Mouse (Mus musculus): ENCODE data around the gene Scarf1. TPM values are rescaled to one million over a fixed set of nuclear protein-coding genes. Genes with fewer than 3 reads are reported as not detected.

Gene Scarf1
- total and polyA plus RNA-seq, 3 experiments, result 0.15 to 0.28 TPM; not detected in 1

- Histone ChIP-seq H3K27ac (ENCODE audit: control insufficient read depth, low read depth, low read length) (no peak overlapping the region), H3K27me3 (ENCODE audit: control insufficient read depth in 1 of 2, insufficient read depth in 2 of 2, low read length in 2 of 2) (no peaks in the 10 kb centered on the region), H3K36me3 (ENCODE audit: control insufficient read depth in 1 of 2, insufficient read depth in 2 of 2, low read length in 2 of 2) (peaks cover 0 to 26% of the 10 kb centered on the region in 2 experiments; a peak in 2 of 4 replicates), H3K4me1 (ENCODE audit: control insufficient read depth in 1 of 2, insufficient read depth in 2 of 2, low read length in 2 of 2) (peaks cover 10 to 30% of the 10 kb centered on the region in 2 experiments), H3K4me3 (ENCODE audit: control insufficient read depth in 1 of 2, insufficient read depth in 1 of 2, low read depth in 2 of 2, low read length in 2 of 2) (no peak overlapping the region), H3K79me2 (ENCODE audit: control insufficient read depth, insufficient read depth, low read length, poor library complexity) (no peaks in the 10 kb centered on the region), H3K9me3 (replicated peaks; ENCODE audit: insufficient read depth, low read length) (no peaks in the 10 kb centered on the region), H3K9ac (ENCODE audit: control insufficient read depth, low read depth, low read length, poor library complexity, severe bottlenecking) (no peak overlapping the region)
- DNase-seq (ENCODE audit: low read depth, low spot score), result no peak
- TF ChIP-seq ZC3H11A (IDR thresholded peaks at IDR 0.05; ENCODE audit: low read depth, low read length) (no peak), MXI1 (IDR thresholded peaks at IDR 0.05; ENCODE audit: low read depth, low read length) (no peak)
Observed at GRCm38 (mm10) chr11:75565849-75566248, 52.5 kb downstream of the Scarf1 start.

- Histone ChIP-seq H3K36me3 (ENCODE audit: control insufficient read depth in 1 of 2, insufficient read depth in 2 of 2, low read length in 2 of 2) (peaks cover 0 to 26% of the 10 kb centered on the region in 2 experiments; a peak in 2 of 4 replicates), H3K27ac (ENCODE audit: control insufficient read depth, low read depth, low read length) (no peak overlapping the region), H3K4me3 (ENCODE audit: control insufficient read depth in 1 of 2, insufficient read depth in 1 of 2, low read depth in 2 of 2, low read length in 2 of 2) (no peak overlapping the region), H3K9me3 (replicated peaks; ENCODE audit: insufficient read depth, low read length) (no peaks in the 10 kb centered on the region), H3K9ac (ENCODE audit: control insufficient read depth, low read depth, low read length, poor library complexity, severe bottlenecking) (no peak overlapping the region), H3K4me1 (ENCODE audit: control insufficient read depth in 1 of 2, insufficient read depth in 2 of 2, low read length in 2 of 2) (peaks cover 10 to 30% of the 10 kb centered on the region in 2 experiments), H3K27me3 (ENCODE audit: control insufficient read depth in 1 of 2, insufficient read depth in 2 of 2, low read length in 2 of 2) (no peaks in the 10 kb centered on the region), H3K79me2 (ENCODE audit: control insufficient read depth, insufficient read depth, low read length, poor library complexity) (no peaks in the 10 kb centered on the region)
- DNase-seq (ENCODE audit: low read depth, low spot score), result peak; percentile 49
- 0 out of 4 replicates have a peak, but pooled peaks of 1 of the 2 experiments have one; percentile 17 for TF ChIP-seq EP300 (IDR thresholded peaks at IDR 0.05; ENCODE audit: low read depth in 1 of 2, low read length in 2 of 2)
- no peak for TF ChIP-seq TCF12 (IDR thresholded peaks at IDR 0.05; ENCODE audit: low read depth, low read length)
- TF ChIP-seq SIN3A (IDR thresholded peaks at IDR 0.05; ENCODE audit: low read length), result 0 out of 2 replicates have a peak, but pooled peaks have one; percentile 18
- TF ChIP-seq JUND (IDR thresholded peaks at IDR 0.05; ENCODE audit: low read depth, low read length), result no peak
Observed at GRCm38 (mm10) chr11:75566276-75567196, 53.2 kb downstream of the Scarf1 start.

- Histone ChIP-seq H3K9ac (ENCODE audit: control insufficient read depth, low read depth, low read length, poor library complexity, severe bottlenecking) (no peak overlapping the region), H3K27ac (ENCODE audit: control insufficient read depth, low read depth, low read length) (peak overlapping the region; percentile 2; the same call in 1 of the 2 replicates), H3K4me1 (ENCODE audit: control insufficient read depth in 1 of 2, insufficient read depth in 2 of 2, low read length in 2 of 2) (peaks cover 10 to 30% of the 10 kb centered on the region in 2 experiments), H3K79me2 (ENCODE audit: control insufficient read depth, insufficient read depth, low read length, poor library complexity) (no peaks in the 10 kb centered on the region), H3K27me3 (ENCODE audit: control insufficient read depth in 1 of 2, insufficient read depth in 2 of 2, low read length in 2 of 2) (no peaks in the 10 kb centered on the region), H3K9me3 (replicated peaks; ENCODE audit: insufficient read depth, low read length) (no peaks in the 10 kb centered on the region), H3K36me3 (ENCODE audit: control insufficient read depth in 1 of 2, insufficient read depth in 2 of 2, low read length in 2 of 2) (peaks cover 0 to 26% of the 10 kb centered on the region in 2 experiments; a peak in 2 of 4 replicates), H3K4me3 (ENCODE audit: control insufficient read depth in 1 of 2, insufficient read depth in 1 of 2, low read depth in 2 of 2, low read length in 2 of 2) (no peak overlapping the region)
- peak; percentile 48; the same call in 1 of the 2 replicates for TF ChIP-seq MXI1 (IDR thresholded peaks at IDR 0.05; ENCODE audit: low read depth, low read length)
- peak; percentile 88 for TF ChIP-seq USF1 (IDR thresholded peaks at IDR 0.05; ENCODE audit: low read depth, low read length)
- no peak for TF ChIP-seq MYC (IDR thresholded peaks at IDR 0.05; ENCODE audit: low read depth, low read length)
- peak in 1 of 2 experiments; percentile 58; a peak in 1 of 4 replicates for TF ChIP-seq USF2 (IDR thresholded peaks at IDR 0.05; ENCODE audit: borderline replicate concordance in 1 of 2, insufficient read depth in 1 of 2, low read depth in 1 of 2, low read length in 2 of 2)
- peak; percentile 52; the same call in 1 of the 2 replicates for TF ChIP-seq ETS1 (IDR thresholded peaks at IDR 0.05; ENCODE audit: low read depth, low read length)
- TF ChIP-seq TCF12 (IDR thresholded peaks at IDR 0.05; ENCODE audit: low read depth, low read length), result peak; percentile 39; the same call in 1 of the 2 replicates
- TF ChIP-seq TAL1 (IDR thresholded peaks at IDR 0.05; ENCODE audit: low read length), result peak; percentile 18; the same call in 1 of the 2 replicates
- TF ChIP-seq GATA1 (IDR thresholded peaks at IDR 0.05; ENCODE audit: low read depth, low read length), result peak; percentile 81
- peak; percentile 71 for TF ChIP-seq MAZ (IDR thresholded peaks at IDR 0.05; ENCODE audit: low read depth, low read length)
- no peak for TF ChIP-seq NRF1 (IDR thresholded peaks at IDR 0.05; ENCODE audit: insufficient read depth, low read depth, low read length, poor library complexity, severe bottlenecking)
- TF ChIP-seq EP300 (IDR thresholded peaks at IDR 0.05; ENCODE audit: low read depth in 1 of 2, low read length in 2 of 2), result peak; percentile 55 to 56; a peak in 3 of 4 replicates
- peak; percentile 75 for TF ChIP-seq BHLHE40 (IDR thresholded peaks at IDR 0.05; ENCODE audit: borderline replicate concordance, low read depth, low read length)
- no peak for TF ChIP-seq MAFK (IDR thresholded peaks at IDR 0.05; ENCODE audit: borderline replicate concordance, low read depth, low read length)
- TF ChIP-seq MAX (IDR thresholded peaks at IDR 0.05; ENCODE audit: low read length), result 0 out of 2 replicates have a peak, but pooled peaks have one; percentile 48
- DNase-seq (ENCODE audit: low read depth, low spot score), result peak; percentile 64
Observed at GRCm38 (mm10) chr11:75567346-75568114, 54.2 kb downstream of the Scarf1 start.

All from MEL (cell line).